27 mouse cellular contexts compared by ENCODE assay signal in genomic region chr3:131000701-131001100, GRCm38 (mm10).
DNase-seq lines count a peak whose midpoint lies in the region; ATAC-seq lines count a peak whose summit lies in the region.
"Had no signal": no experiment of that assay in that cellular context is flagged by ENCODE, and none has a peak within 500 bp of the region (broad histone marks: within the 10 kb centered on the region; RNA-seq: fewer than 3 reads in every experiment).

No protein-coding gene starts in this region.

- DNase-seq in limb, embryonic 11.5 days (ENCODE audit: low spot score), result peak; percentile 28
- DNase-seq in limb, embryonic 10.5 days (ENCODE audit: low spot score), result no peak
- peak; percentile 24 for DNase-seq in testis, postnatal 14 days (ENCODE audit: low spot score)
- DNase-seq in testis, postnatal 10 days (ENCODE audit: low spot score), result no peak
- DNase-seq in ovary, adult 18-20 months (ENCODE audit: low spot score), result no peak
- DNase-seq: adrenal gland, adult 8-10 months; adrenal gland, postnatal 25 days; cerebellum, adult 11-12 months; cerebellum, adult 8-10 months; cerebellum, postnatal 10 days; cerebellum, postnatal 36 days; embryo, embryonic 11 days; gastrocnemius, postnatal 10 days; gastrocnemius, postnatal 36 days; heart, postnatal 10 days; heart, postnatal 36 days had no signal

- no peak overlapping the region for H3K4me2 ChIP-seq in limb, embryonic 11.5 days (ENCODE audit: low read depth, severe bottlenecking)
- no peak overlapping the region for H3K4me2 ChIP-seq in limb, embryonic 12.5 days
- H3K4me2 ChIP-seq: forebrain, embryonic 12.5 days; forebrain, embryonic 15.5 days; heart, embryonic 12.5 days; heart, embryonic 15.5 days; hindbrain, embryonic 13.5 days had no signal

- no peaks in the 10 kb centered on the region for H3K27me3 ChIP-seq in limb, embryonic 11.5 days (ENCODE audit: control insufficient read depth, insufficient read depth, low read length)
- H3K27me3 ChIP-seq in limb, embryonic 10.5 days (ENCODE audit: low read depth, poor library complexity, severe bottlenecking), result no peaks in the 10 kb centered on the region
- H3K27me3 ChIP-seq in limb, embryonic 12.5 days, result no peaks in the 10 kb centered on the region
- H3K27me3 ChIP-seq: forebrain, embryonic 15.5 days; heart, embryonic 12.5 days; heart, embryonic 15.5 days; hindbrain, embryonic 13.5 days had no signal

- no peak for ATAC-seq in limb, embryonic 11.5 days (ENCODE audit: insufficient number of reproducible peaks, low FRiP score, low TSS enrichment, low read depth)
- no peak for ATAC-seq in limb, embryonic 12.5 days (ENCODE audit: insufficient number of reproducible peaks, insufficient read depth, low FRiP score, low TSS enrichment, low read depth)
- ATAC-seq: activated CD4-positive, CD25-positive, alpha-beta regulatory T cell, adult 4 months; CD4-positive, CD25-positive, alpha-beta regulatory T cell, adult 4 months; forebrain, embryonic 15.5 days; hindbrain, embryonic 16.5 days had no signal

- H3K27ac ChIP-seq in limb, embryonic 11.5 days (replicated peaks; ENCODE audit: low read depth, low read length), result no peak overlapping the region
- H3K27ac ChIP-seq in limb, embryonic 10.5 days, result no peak overlapping the region
- 0 out of 2 replicates have a peak overlapping the region, but pooled peaks have one; percentile 18 for H3K27ac ChIP-seq in limb, embryonic 12.5 days
- H3K27ac ChIP-seq: forebrain, embryonic 12.5 days; forebrain, embryonic 15.5 days; heart, embryonic 15.5 days; hindbrain, embryonic 10.5 days; hindbrain, embryonic 13.5 days had no signal

- H3K9me3 ChIP-seq in limb, embryonic 11.5 days (ENCODE audit: control insufficient read depth, low read length), result no peaks in the 10 kb centered on the region
- H3K9me3 ChIP-seq in limb, embryonic 10.5 days (replicated peaks), result no peaks in the 10 kb centered on the region
- no peaks in the 10 kb centered on the region for H3K9me3 ChIP-seq in limb, embryonic 12.5 days
- H3K9me3 ChIP-seq: forebrain, embryonic 12.5 days; forebrain, embryonic 15.5 days; heart, embryonic 12.5 days; heart, embryonic 15.5 days; hindbrain, embryonic 10.5 days; hindbrain, embryonic 13.5 days had no signal

- no peaks in the 10 kb centered on the region for H3K36me3 ChIP-seq in limb, embryonic 11.5 days (ENCODE audit: control insufficient read depth, insufficient read depth, low read length)
- no peaks in the 10 kb centered on the region for H3K36me3 ChIP-seq in limb, embryonic 10.5 days
- H3K36me3 ChIP-seq in limb, embryonic 12.5 days, result no peaks in the 10 kb centered on the region
- H3K36me3 ChIP-seq: forebrain, embryonic 12.5 days; forebrain, embryonic 15.5 days; heart, embryonic 12.5 days; heart, embryonic 15.5 days; hindbrain, embryonic 10.5 days; hindbrain, embryonic 13.5 days had no signal

- H3K4me1 ChIP-seq in limb, embryonic 11.5 days (ENCODE audit: control insufficient read depth, insufficient read depth, low read length), result no peaks in the 10 kb centered on the region; the same call in 1 of the 2 replicates
- peaks cover 18% of the 10 kb centered on the region for H3K4me1 ChIP-seq in limb, embryonic 10.5 days
- peaks cover 23% of the 10 kb centered on the region for H3K4me1 ChIP-seq in limb, embryonic 12.5 days (replicated peaks)
- H3K4me1 ChIP-seq: forebrain, embryonic 12.5 days; forebrain, embryonic 15.5 days; heart, embryonic 12.5 days; heart, embryonic 15.5 days; hindbrain, embryonic 10.5 days; hindbrain, embryonic 13.5 days had no signal

- H3K9ac ChIP-seq in limb, embryonic 11.5 days (ENCODE audit: low read length), result no peak overlapping the region
- no peak overlapping the region for H3K9ac ChIP-seq in limb, embryonic 12.5 days (replicated peaks)
- H3K9ac ChIP-seq: forebrain, embryonic 12.5 days; forebrain, embryonic 15.5 days; heart, embryonic 12.5 days; heart, embryonic 15.5 days; hindbrain, embryonic 13.5 days had no signal

- WGBS in limb, embryonic 11.5 days, result 69% methylated on average over 13 of the region's 13 CpGs
- 77% methylated on average over 13 of the region's 13 CpGs for WGBS in limb, embryonic 10.5 days
- 66% methylated on average over 13 of the region's 13 CpGs for WGBS in limb, embryonic 12.5 days

- H3K4me3 ChIP-seq in limb, embryonic 11.5 days (ENCODE audit: low read depth, low read length), result no peak overlapping the region
- H3K4me3 ChIP-seq in limb, embryonic 10.5 days, result no peak overlapping the region
- no peak overlapping the region for H3K4me3 ChIP-seq in limb, embryonic 12.5 days (replicated peaks)
- H3K4me3 ChIP-seq: erythroblast, embryonic 14.5 days; forebrain, embryonic 12.5 days; forebrain, embryonic 15.5 days; heart, embryonic 12.5 days; heart, embryonic 15.5 days; hindbrain, embryonic 10.5 days; hindbrain, embryonic 13.5 days had no signal

Comparison
In these comparisons a context has a peak if more than half of its experiments do, and no peak if none do; other contexts are left out.
1. DNase-seq: peak in limb, embryonic 11.5 days (single experiment) and testis, postnatal 14 days (single experiment); none in limb, embryonic 10.5 days (single experiment), testis, postnatal 10 days (single experiment) and ovary, adult 18-20 months (single experiment).